Mouse (Mus musculus) embryonic facial prominence, embryonic 14.5 days (tissue): ENCODE results near the gene Txk. TPM values are rescaled to one million over a fixed set of nuclear protein-coding genes. Genes with fewer than 3 reads are reported as not detected.

Experiments
- ATAC-seq: fragments of 200-750 bp; cut with Nextera tagmentation; 2 replicates; pipeline ENCODE4 v1.8.0; 2017; ENCODE audit warnings: low read depth, moderate number of reproducible peaks, moderate TSS enrichment
- DNase-seq: peaks from one replicate; pipeline ENCODE4 v3.0.0-alpha.2; 2015; ENCODE audit warnings: low spot score
- H3K27ac ChIP-seq: fragments of 300-500 bp; sonication (generic); replicated peaks from 2 replicates; pipeline ENCODE4 v1.5.1; 2014; ENCODE audit warnings: low read depth, mild to moderate bottlenecking, low read length, moderate library complexity
- H3K27me3 ChIP-seq: fragments of 300-500 bp; sonication (generic); replicated peaks from 2 replicates; pipeline ENCODE4 v1.6.1; 2014; ENCODE audit warnings: low read length; ENCODE audit not compliant: control insufficient read depth, insufficient read depth
- H3K36me3 ChIP-seq: fragments of 300-500 bp; sonication (generic); 2 replicates; pipeline ENCODE4 v1.6.1; 2014; ENCODE audit warnings: low read length, mixed read lengths; ENCODE audit not compliant: control insufficient read depth, insufficient read depth
- H3K4me1 ChIP-seq: fragments of 300-500 bp; sonication (generic); 2 replicates; pipeline ENCODE4 v1.6.1; 2014; ENCODE audit warnings: antibody characterized with exemption, low read length; ENCODE audit not compliant: control insufficient read depth, insufficient read depth
- H3K4me2 ChIP-seq: fragments of 300-500 bp; sonication (generic); 2 replicates; pipeline ENCODE4 v1.6.1; 2014; ENCODE audit warnings: low read depth, mild to moderate bottlenecking, low read length, moderate library complexity, mixed read lengths
- H3K4me3 ChIP-seq: fragments of 300-500 bp; sonication (generic); 2 replicates; pipeline ENCODE4 v1.5.1; 2014; ENCODE audit warnings: low read depth, mild to moderate bottlenecking, low read length
- H3K9ac ChIP-seq: fragments of 300-500 bp; sonication (generic); 2 replicates; pipeline ENCODE4 v1.6.1; 2014; ENCODE audit warnings: low read depth, mild to moderate bottlenecking, low read length, moderate library complexity, mixed read lengths
- H3K9me3 ChIP-seq: fragments of 300-500 bp; sonication (generic); 2 replicates; pipeline ENCODE4 v1.6.1; 2016; ENCODE audit warnings: low read length; ENCODE audit not compliant: control insufficient read depth
- WGBS: fragments of 180-500 bp; shearing (Covaris S2); extraction: QIAGEN DNeasy Blood & Tissue Kit; methylation state at CpG from one replicate; pipeline ENCODE4 v1.1.7; 2014; 5-methylcytosine and 5-hydroxymethylcytosine counted together
- polyA plus RNA-seq: library from polyadenylated mRNA; unstranded; fragments of >200 nt; fragmentation: Nextera tagmentation; extraction: Ambion mirVana; gene quantifications from 2 replicates; pipeline ENCODE4 v1.2.1, GENCODE M21; 2014

Gene Txk
- polyA plus RNA-seq, 1 experiment from 2014 or later = 0.11 TPM

DNA sequence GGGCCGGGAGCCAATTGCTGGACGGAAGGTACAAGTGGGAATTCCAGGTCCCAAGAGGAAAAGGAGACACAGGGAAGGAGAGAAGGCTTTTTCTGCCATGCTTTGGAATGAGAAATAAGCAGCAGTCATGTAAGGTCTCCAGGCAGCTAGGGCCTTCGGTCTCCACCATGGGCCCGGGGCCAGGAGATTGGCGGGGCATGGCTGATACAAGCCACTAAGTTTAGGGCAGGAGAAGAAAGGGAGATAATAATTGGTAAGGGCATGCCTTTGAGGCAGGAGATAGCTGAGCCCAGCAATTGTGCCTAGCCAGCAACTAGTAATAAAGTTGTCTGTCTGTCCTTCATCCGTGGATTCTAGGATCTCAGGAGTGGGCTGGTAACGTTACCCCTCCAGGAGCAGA lies 30.5 kb upstream of the Txk start:
- WGBS = 94% methylated on average over 7 of the region's 7 CpGs
- H3K9me3 ChIP-seq = no peaks in the 10 kb centered on the region
- H3K9ac ChIP-seq = no peak overlapping the region
- no peak for ATAC-seq
- H3K27me3 ChIP-seq = no peaks in the 10 kb centered on the region
- no peak overlapping the region for H3K4me2 ChIP-seq
- H3K4me1 ChIP-seq = no peaks in the 10 kb centered on the region
- H3K27ac ChIP-seq = no peak overlapping the region
- H3K36me3 ChIP-seq = no peaks in the 10 kb centered on the region
- DNase-seq = no peak
- no peak overlapping the region for H3K4me3 ChIP-seq

DNA sequence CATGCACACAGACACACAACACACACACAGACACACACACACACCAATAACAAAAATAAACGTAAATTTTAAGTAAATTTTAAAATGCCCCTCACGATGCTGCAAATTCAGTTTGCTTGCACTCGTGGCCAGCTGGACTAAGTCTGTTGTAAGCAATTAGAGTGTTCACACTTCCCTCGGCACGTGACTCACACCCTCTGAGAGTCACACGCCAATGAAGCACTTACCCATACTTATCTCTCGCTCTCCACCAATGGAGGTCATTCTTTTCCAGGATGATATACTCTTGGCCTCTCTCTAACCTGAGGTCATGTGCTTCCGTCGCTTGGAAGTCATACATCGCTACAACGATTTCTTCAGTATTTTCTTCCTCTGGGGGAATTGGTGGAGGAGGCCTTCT lies 29.2 kb upstream of the Txk start:
- no peaks in the 10 kb centered on the region for H3K4me1 ChIP-seq
- DNase-seq = no peak
- H3K4me3 ChIP-seq = no peak overlapping the region
- H3K27me3 ChIP-seq = no peaks in the 10 kb centered on the region
- no peak for ATAC-seq
- H3K4me2 ChIP-seq = no peak overlapping the region
- no peak overlapping the region for H3K9ac ChIP-seq
- no peak overlapping the region for H3K27ac ChIP-seq
- no peaks in the 10 kb centered on the region for H3K9me3 ChIP-seq
- no peaks in the 10 kb centered on the region for H3K36me3 ChIP-seq
- WGBS = 81% methylated on average over 11 of the region's 11 CpGs

DNA sequence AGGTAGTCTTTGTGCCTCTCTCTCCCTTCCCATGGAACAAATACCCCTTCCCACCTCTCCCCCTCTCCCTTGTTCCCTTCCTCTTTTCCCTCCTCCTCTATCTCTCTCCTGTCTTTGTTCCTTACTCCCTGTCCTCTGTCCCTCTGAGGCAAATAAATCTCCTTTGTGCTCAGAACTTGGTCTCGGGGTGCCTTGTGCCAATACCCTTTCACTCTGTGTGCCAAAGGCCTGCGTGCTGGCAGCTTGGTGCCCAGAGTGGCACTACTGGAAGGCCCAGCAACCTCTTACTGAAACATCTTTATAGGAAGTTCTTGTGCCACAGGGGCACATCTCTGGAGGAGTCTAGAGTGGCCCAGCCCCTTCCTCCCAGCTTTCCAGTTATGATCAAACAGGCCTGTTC lies 24.0 kb upstream of the Txk start:
- no peak overlapping the region for H3K27ac ChIP-seq
- no peak overlapping the region for H3K4me2 ChIP-seq
- DNase-seq (no peak), ATAC-seq (no peak)
- no peaks in the 10 kb centered on the region for H3K4me1 ChIP-seq
- no peaks in the 10 kb centered on the region for H3K27me3 ChIP-seq
- H3K9ac ChIP-seq = no peak overlapping the region
- H3K4me3 ChIP-seq = no peak overlapping the region
- 89% methylated on average over 2 of the region's 2 CpGs for WGBS
- no peaks in the 10 kb centered on the region for H3K9me3 ChIP-seq
- no peaks in the 10 kb centered on the region for H3K36me3 ChIP-seq

DNA sequence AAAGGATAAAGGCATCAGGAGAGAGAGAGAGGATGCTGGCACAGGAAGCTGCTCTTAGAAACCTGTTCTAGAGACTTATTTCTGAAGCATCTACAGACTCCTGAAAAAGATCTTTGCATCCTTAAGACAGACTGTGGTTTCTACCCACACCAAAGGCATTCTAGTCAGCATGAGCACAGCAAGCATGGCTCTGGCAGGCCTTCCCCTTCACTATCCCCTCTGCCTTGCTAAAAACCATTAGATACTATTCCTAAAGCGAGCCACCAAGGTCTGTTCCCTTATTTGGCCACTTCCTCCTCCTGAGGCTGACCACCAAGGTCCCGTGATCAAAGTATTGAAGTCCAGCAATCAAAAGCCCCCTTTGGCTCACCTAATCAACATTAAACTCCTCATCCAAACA lies 23.6 kb upstream of the Txk start:
- DNase-seq (no peak), ATAC-seq (no peak)
- H3K27me3 ChIP-seq = no peaks in the 10 kb centered on the region
- no peaks in the 10 kb centered on the region for H3K4me1 ChIP-seq
- no peaks in the 10 kb centered on the region for H3K9me3 ChIP-seq
- H3K4me3 ChIP-seq = no peak overlapping the region
- 66% methylated on average over 2 of the region's 2 CpGs for WGBS
- no peak overlapping the region for H3K4me2 ChIP-seq
- no peaks in the 10 kb centered on the region for H3K36me3 ChIP-seq
- no peak overlapping the region for H3K9ac ChIP-seq
- H3K27ac ChIP-seq = no peak overlapping the region

DNA sequence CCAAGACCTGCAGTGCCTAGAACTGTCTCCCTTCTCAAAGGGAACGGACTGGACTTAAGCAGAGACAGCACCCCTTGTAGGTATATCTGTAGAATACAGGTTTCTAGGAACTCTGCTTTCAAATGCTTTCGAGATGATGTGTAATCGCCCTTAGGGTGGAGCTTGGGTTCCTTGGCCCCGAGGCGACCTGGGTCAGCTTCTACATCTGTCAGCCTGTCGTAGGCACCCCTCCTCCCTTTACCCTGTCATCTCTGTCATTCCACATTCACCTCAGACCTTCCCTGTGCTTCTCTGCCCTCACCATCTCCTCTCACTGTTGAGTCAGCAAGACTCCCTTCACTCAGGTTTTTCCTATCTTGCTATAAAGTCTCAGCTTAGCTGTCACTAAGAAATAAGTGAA lies 17.3 kb upstream of the Txk start:
- Histone ChIP-seq H3K9ac (no peak overlapping the region), H3K4me3 (no peak overlapping the region), H3K36me3 (no peaks in the 10 kb centered on the region), H3K9me3 (no peaks in the 10 kb centered on the region), H3K4me1 (no peaks in the 10 kb centered on the region), H3K27ac (no peak overlapping the region), H3K4me2 (no peak overlapping the region), H3K27me3 (no peaks in the 10 kb centered on the region)
- DNase-seq = no peak
- no peak for ATAC-seq
- 70% methylated on average over 6 of the region's 6 CpGs for WGBS

DNA sequence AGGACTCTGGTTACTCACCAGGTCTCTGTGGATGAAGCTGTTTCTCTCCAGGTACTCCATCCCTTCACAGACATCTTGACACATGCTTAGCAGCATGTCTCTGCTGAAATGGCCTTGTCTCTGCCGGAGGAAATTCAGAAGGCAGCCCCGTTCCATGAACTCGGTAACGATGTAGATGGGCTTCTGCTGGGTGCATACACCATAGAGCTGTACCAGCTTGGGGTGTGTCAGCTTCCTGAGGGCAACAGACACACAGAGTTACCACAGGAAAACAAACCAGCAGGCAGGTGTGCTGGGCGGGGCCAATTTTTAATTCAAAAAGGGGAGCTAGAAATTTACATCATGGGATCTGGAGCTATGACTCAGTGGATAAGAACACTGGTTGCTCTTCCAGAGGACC lies 11.0 kb upstream of the Txk start:
- H3K9ac ChIP-seq = no peak overlapping the region
- DNase-seq = no peak
- H3K27me3 ChIP-seq = no peaks in the 10 kb centered on the region
- no peak overlapping the region for H3K27ac ChIP-seq
- H3K4me3 ChIP-seq = no peak overlapping the region
- H3K4me2 ChIP-seq = no peak overlapping the region
- WGBS = 93% methylated on average over 5 of the region's 5 CpGs
- H3K9me3 ChIP-seq = no peaks in the 10 kb centered on the region
- H3K36me3 ChIP-seq = no peaks in the 10 kb centered on the region
- ATAC-seq = no peak
- no peaks in the 10 kb centered on the region for H3K4me1 ChIP-seq

DNA sequence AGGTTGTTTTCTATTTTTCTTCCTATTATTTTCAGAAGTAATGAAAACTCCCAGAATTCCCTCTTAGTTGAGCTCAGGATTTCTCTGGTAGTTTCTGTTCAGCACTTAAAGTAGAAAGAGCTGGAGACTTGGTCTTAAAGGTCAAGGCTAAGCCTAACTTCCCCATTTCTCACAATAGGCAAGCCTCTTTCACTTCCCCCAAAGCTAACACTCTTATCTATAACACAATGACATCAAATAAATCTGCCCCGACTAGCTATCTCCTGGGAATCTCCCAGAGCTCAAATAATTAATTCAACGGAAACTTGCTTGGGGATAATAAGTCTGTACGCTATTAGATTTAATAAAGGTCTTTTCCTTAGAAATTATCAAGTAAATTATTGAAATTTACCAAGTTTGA lies 10.4 kb upstream of the Txk start:
- no peaks in the 10 kb centered on the region for H3K4me1 ChIP-seq
- DNase-seq (no peak), ATAC-seq (no peak)
- H3K27ac ChIP-seq = no peak overlapping the region
- no peak overlapping the region for H3K9ac ChIP-seq
- 68% methylated on average over 3 of the region's 3 CpGs for WGBS
- H3K9me3 ChIP-seq = no peaks in the 10 kb centered on the region
- H3K4me3 ChIP-seq = no peak overlapping the region
- no peaks in the 10 kb centered on the region for H3K27me3 ChIP-seq
- H3K36me3 ChIP-seq = no peaks in the 10 kb centered on the region
- no peak overlapping the region for H3K4me2 ChIP-seq

DNA sequence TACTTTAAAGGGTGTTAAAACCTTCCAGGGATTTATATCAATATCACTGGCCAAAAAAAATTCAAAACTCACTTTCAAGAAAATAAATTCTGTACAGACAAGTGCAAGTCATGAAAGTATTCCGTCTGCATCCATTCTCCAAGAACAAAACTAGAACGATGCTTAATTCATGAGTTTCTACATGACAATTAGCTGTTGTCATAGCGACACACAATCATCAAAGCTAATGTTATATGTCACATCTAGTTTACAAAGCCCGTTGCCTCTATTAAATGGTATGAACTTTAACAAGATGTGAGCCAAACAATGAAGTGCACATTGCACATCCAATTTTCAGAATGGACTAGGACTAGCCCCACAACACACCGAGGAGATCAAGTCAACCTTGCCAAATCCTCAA lies 9.2 kb upstream of the Txk start:
- no peak overlapping the region for H3K4me3 ChIP-seq
- H3K27me3 ChIP-seq = no peaks in the 10 kb centered on the region
- no peak overlapping the region for H3K4me2 ChIP-seq
- no peaks in the 10 kb centered on the region for H3K9me3 ChIP-seq
- ATAC-seq = no peak
- DNase-seq = no peak
- no peaks in the 10 kb centered on the region for H3K4me1 ChIP-seq
- no peak overlapping the region for H3K27ac ChIP-seq
- H3K9ac ChIP-seq = no peak overlapping the region
- 82% methylated on average over 5 of the region's 5 CpGs for WGBS
- no peaks in the 10 kb centered on the region for H3K36me3 ChIP-seq

DNA sequence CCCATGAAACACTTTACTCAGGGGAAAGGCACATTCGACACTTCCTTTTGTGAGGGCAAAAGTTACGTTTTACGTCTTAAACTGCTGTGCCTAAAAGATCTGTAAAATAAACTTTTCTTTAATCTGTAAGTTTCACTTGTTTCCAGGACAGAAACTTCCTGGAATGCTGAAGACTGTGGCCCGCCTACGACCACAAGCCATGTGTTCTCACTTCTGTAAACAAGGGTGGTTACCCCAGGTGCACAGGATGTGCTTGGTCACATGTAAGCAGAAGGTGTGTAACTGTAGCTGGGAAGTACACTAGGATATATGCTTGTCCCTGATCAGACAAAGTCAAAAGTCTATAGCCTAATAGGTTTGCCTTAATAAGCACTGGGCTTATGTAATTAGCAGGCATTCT lies 8.7 kb upstream of the Txk start:
- Histone ChIP-seq H3K9me3 (no peaks in the 10 kb centered on the region), H3K27me3 (no peaks in the 10 kb centered on the region), H3K27ac (no peak overlapping the region), H3K4me1 (no peaks in the 10 kb centered on the region), H3K9ac (no peak overlapping the region), H3K36me3 (no peaks in the 10 kb centered on the region), H3K4me3 (no peak overlapping the region), H3K4me2 (no peak overlapping the region)
- DNase-seq = no peak
- WGBS = 56% methylated on average over 5 of the region's 5 CpGs
- no peak for ATAC-seq
